Mouse (Mus musculus) G1E (cell line): ENCODE results near the gene Rab31. TPM values are rescaled to one million over a fixed set of nuclear protein-coding genes. Genes with fewer than 3 reads are reported as not detected.

ENCODE experiments used
- ATAC-seq: 2 replicates; pipeline ENCODE4 v1.8.0; 2016; ENCODE audit warnings: mild to moderate bottlenecking; ENCODE audit not compliant: insufficient number of reproducible peaks, poor library complexity, low FRiP score, severe bottlenecking; ENCODE audit errors: extremely low read depth
- DNase-seq: peaks from one replicate; pipeline ENCODE4 v3.0.0; 2012; ENCODE audit warnings: low spot score
- H3K27me3 ChIP-seq: 2 replicates; pipeline ENCODE4 v1.6.1; 2012; ENCODE audit warnings: mild to moderate bottlenecking, low read length, inconsistent platforms; ENCODE audit not compliant: insufficient read depth
- H3K36me3 ChIP-seq: replicated peaks from 2 replicates; pipeline ENCODE3; 2012; ENCODE audit warnings: mild to moderate bottlenecking, inconsistent platforms
- H3K4me1 ChIP-seq: 2 replicates; pipeline ENCODE4 v1.6.1; 2012; ENCODE audit warnings: low read depth, low read length, inconsistent platforms, mixed read lengths; ENCODE audit not compliant: insufficient read depth
- H3K4me3 ChIP-seq: 2 replicates; pipeline ENCODE4 v1.5.1; 2012; ENCODE audit warnings: low read depth, mild to moderate bottlenecking, inconsistent platforms, low read length, moderate library complexity, mixed read lengths
- H3K9me3 ChIP-seq: replicated peaks from 2 replicates; pipeline ENCODE4 v1.6.1; 2012; ENCODE audit warnings: inconsistent platforms
- CTCF ChIP-seq: IDR thresholded peaks from 2 replicates; pipeline ENCODE4 v1.5.1; 2012; ENCODE audit warnings: low read depth, low read length, inconsistent platforms, mixed read lengths
- GATA1 ChIP-seq: IDR thresholded peaks from 2 replicates; pipeline ENCODE4 v1.6.1; 2012; ENCODE audit warnings: borderline replicate concordance, low read length, inconsistent platforms, mixed read lengths
- GATA2 ChIP-seq: IDR thresholded peaks from 2 replicates; pipeline ENCODE4 v1.6.1; 2012; ENCODE audit warnings: low read depth, low read length, inconsistent platforms, borderline replicate concordance
- POLR2AphosphoS5 ChIP-seq: IDR thresholded peaks from 2 replicates; pipeline ENCODE4 v1.6.1; 2012; ENCODE audit warnings: low read depth, low read length, inconsistent platforms; ENCODE audit not compliant: insufficient replicate concordance
- TAL1 ChIP-seq: conservative IDR thresholded peaks from 2 replicates; pipeline ENCODE4 v1.6.1; 2012; ENCODE audit warnings: low read depth, low read length, inconsistent platforms, mixed read lengths
- polyA plus RNA-seq: library from polyadenylated mRNA; stranded (reverse); fragments of >175 nt; gene quantifications from 2 replicates; pipeline ENCODE4 v1.2.3, GENCODE M21; 2012
- total RNA-seq, 2 experiments: library from RNA; stranded (forward) in 1 of 2; stranded (reverse) in 1 of 2; fragments of 200-1000 nt in 1 of 2; fragments of >200 nt in 1 of 2; fragmentation: Nextera tagmentation in 1 of 2; gene quantifications; 2 replicates each; pipeline ENCODE4 v1.2.3; 2014 to 2017

Rab31 gene
- total and polyA plus RNA-seq, 3 experiments, result 0.20 to 1.7 (median 1.6) TPM

DNA sequence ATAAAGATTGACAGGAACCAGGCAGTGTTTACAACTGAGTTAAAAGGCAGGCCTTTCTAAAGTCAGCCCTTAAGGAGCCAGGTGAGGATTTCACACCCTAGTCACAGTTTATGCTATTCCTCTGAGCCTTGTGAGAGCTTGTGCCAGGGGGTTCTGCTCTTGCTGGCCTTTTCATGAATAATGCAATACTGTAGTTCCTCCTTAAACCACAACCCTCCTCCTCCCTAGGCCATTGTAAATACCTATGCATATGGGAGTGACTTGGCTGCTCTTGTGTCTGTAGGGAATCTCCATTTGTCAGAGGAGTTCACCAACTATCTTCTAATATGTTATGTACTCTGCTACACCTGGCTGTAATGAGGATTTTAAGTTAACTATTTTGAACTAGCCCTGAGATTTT, 13.2 kb upstream of the Rab31 start:
- no peaks in the 10 kb centered on the region for H3K9me3 ChIP-seq
- ATAC-seq (no peak), DNase-seq (no peak)
- peaks cover 36% of the 10 kb centered on the region for H3K4me1 ChIP-seq
- H3K4me3 ChIP-seq, result no peak overlapping the region
- no peaks in the 10 kb centered on the region for H3K27me3 ChIP-seq
- TF ChIP-seq GATA2 (no peak), POLR2AphosphoS5 (no peak), TAL1 (no peak), CTCF (no peak), GATA1 (no peak)
- peaks cover 48% of the 10 kb centered on the region for H3K36me3 ChIP-seq

DNA sequence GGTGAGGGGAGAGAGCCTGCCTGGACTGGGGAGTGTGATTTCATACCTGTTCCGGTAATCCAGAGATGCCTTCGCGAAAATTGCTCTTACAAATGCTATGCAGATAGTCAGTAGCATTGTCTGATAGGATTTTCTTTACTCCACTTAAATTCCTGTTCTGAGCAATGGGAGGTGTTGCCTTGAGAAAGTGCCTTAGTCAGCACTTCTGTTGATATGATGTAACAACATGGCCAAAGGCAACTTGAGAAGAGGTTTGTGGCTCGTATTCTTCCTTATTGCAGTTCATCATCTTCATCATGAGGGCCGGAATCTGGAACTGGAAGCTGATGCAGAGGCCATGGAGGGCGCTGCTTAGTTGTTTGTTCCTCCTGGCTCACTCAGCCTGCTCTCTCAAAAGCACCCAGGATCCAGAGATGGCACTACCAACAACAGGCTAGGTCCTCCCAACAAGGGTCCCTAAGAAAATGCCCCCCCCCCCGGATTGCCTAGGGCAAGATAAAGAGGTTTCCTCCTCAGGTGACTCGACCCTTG, 12.1 kb upstream of the Rab31 start:
- H3K36me3 ChIP-seq, result peaks cover 43% of the 10 kb centered on the region
- H3K4me3 ChIP-seq, result no peak overlapping the region; the same call in 1 of the 2 replicates
- H3K9me3 ChIP-seq, result no peaks in the 10 kb centered on the region
- TF ChIP-seq TAL1 (no peak), POLR2AphosphoS5 (no peak), CTCF (no peak), GATA1 (no peak), GATA2 (no peak)
- H3K27me3 ChIP-seq, result no peaks in the 10 kb centered on the region
- DNase-seq, result no peak
- ATAC-seq, result no peak
- H3K4me1 ChIP-seq, result peaks cover 36% of the 10 kb centered on the region

DNA sequence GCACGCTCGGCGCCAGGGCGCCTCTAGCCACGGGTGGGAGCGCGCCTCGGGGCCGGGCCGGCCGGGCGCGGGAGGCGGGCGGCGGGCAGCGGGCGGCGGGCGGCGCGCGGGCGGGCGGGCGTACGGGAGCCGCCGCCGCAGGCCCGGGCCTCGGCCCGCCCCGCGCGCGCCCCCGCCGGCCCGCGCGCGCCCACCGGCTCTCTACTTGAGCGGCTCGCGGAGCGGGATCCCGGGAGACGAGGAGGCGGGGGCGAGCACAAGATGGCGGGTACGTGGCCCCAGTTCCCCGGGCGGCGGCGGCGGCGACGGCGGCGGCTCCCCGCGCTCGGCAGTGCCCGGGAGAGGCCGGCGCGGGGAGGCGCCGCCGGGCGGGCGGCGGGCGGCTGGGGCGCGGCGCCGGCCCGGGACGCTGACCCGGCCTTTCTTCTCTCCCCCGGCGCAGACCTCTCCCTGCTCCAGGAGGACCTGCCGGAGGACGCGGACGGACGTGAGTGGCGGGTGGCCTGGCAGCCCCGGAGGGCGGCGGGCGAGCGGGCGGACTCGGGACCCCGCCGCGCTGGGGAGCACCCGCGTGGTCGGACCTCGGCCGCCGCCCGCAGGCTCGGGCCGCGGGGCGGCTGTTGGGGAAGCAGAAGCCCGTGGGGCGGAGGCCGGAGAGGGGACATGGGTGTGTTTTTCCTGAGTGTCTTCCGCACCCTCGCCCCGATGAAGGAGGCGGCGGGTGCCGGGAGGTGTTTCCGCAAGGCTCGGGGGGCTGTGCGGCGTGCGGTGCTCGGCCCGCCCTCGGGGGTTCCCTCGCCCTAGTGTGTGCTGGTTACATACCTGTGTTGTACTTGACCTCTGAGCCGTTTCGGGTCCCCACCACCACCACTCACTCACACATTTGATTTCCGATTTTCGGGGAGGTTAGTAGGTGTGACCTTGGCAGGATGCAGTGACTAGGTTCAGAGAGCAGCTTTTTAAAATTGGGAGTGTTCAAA, 10.9 kb upstream of the Rab31 start:
- Histone ChIP-seq H3K36me3 (peaks cover 33% of the 10 kb centered on the region), H3K4me1 (peaks cover 30% of the 10 kb centered on the region), H3K27me3 (peaks cover 7% of the 10 kb centered on the region; the same call in 1 of the 2 replicates), H3K9me3 (no peaks in the 10 kb centered on the region), H3K4me3 (peak overlapping the region; percentile 87)
- peak; percentile 88 for DNase-seq
- ATAC-seq, result 0 out of 2 replicates have a peak, but pooled peaks have one; percentile 30
- TF ChIP-seq GATA2, result no peak
- TF ChIP-seq GATA1, result no peak
- TF ChIP-seq TAL1, result no peak
- TF ChIP-seq CTCF, result no peak
- TF ChIP-seq POLR2AphosphoS5, result no peak

DNA sequence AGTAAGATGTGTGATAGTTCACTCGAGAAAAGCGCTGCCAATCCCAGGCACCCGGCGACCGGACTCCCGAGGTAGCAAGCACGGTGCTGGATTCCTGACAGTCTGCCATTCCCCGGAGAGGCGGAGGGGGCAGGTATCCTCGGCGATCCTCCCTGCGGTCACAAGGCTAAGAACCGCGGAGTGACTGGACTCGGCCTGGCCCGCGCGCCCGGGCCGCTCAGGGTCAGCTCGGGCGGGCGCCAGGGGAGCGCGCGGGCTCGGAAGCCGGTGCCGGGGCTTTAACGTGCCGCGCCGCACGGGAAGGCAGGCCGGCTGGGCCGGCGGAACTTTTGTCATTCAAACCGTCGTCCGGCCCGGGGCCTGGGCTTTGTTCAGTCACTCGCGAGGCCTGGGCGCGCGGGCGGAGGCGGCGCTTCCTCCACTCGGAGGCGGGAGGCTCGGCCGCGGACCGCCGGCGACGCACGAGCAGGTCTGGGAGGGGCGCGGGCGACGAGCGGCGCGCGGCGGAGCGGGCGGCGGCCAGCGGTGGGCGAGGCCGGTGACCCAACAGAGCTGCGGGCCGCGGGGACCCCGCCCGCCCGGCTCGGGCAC, 10.1 kb upstream of the Rab31 start, which contains the start of gene Ppp4r1:
TSS of gene Ppp4r1 (plus strand) at position 23 of the 591 bp plus-strand sequence.
- TF ChIP-seq GATA2 (no peak), TAL1 (no peak), POLR2AphosphoS5 (no peak), CTCF (no peak), GATA1 (no peak)
- Histone ChIP-seq H3K36me3 (peaks cover 27% of the 10 kb centered on the region), H3K9me3 (no peaks in the 10 kb centered on the region), H3K4me3 (peak within 1 kb of the TSS; percentile 87), H3K4me1 (peaks cover 28% of the 10 kb centered on the region), H3K27me3 (peaks cover 9% of the 10 kb centered on the region)
- ATAC-seq (peak; percentile 67), DNase-seq (peak; percentile 76)

DNA sequence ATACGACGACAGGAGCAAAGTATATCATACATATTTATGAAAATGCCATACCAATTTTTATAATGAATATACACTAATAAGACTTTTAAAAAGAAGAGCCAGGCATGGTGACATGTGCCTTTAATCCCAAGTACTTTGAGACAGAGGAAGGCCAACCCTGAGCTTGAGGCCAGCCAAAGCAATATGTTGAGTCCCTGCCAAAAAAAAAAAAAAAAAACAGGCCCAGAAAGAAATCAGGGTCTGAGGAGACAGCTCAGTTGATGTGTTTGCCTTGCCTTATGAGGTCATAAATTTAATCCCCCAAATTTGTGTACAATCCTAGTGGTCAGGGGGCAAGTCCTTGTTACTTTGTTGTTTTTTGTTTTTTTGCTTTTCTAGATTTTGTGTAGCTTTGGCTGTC, 8.4 kb upstream of the Rab31 start:
- Histone ChIP-seq H3K9me3 (no peaks in the 10 kb centered on the region), H3K36me3 (peaks cover 12% of the 10 kb centered on the region), H3K27me3 (peaks cover 12% of the 10 kb centered on the region), H3K4me3 (no peak overlapping the region), H3K4me1 (peaks cover 18% of the 10 kb centered on the region)
- DNase-seq, result no peak
- ATAC-seq, result no peak
- TF ChIP-seq POLR2AphosphoS5 (no peak), GATA2 (no peak), GATA1 (no peak), CTCF (no peak), TAL1 (no peak)
